Mouse (Mus musculus): Measurements from ENCODE around the gene Nnat. TPM values are rescaled to one million over a fixed set of nuclear protein-coding genes. Genes with fewer than 3 reads are reported as not detected.

Gene Nnat
- polyA plus RNA-seq (2015; fragmentation: Nextera tagmentation; extraction: Ambion mirVana) = 322 and 340 TPM in 2 replicates

- Histone ChIP-seq H3K4me1 (peaks cover 45% of the 10 kb centered on the region), H3K27me3 (no peaks in the 10 kb centered on the region), H3K36me3 (peaks cover 54% of the 10 kb centered on the region), H3K4me3 (replicated peaks) (peak within 1 kb of the TSS; percentile 47), H3K9ac (peak within 1 kb of the TSS; percentile 23; the same call in 1 of the 2 replicates), H3K9me3 (replicated peaks) (peaks cover 9% of the 10 kb centered on the region; the same call in 1 of the 2 replicates), H3K4me2 (replicated peaks) (peak within 1 kb of the TSS; percentile 68), H3K27ac (replicated peaks) (no peak within 1 kb of the TSS)
- 47% methylated on average over 27 of the region's 27 CpGs for WGBS
- ATAC-seq (ENCODE audit: insufficient number of reproducible peaks, low FRiP score, low TSS enrichment, low read depth) = no peak
Measured at GRCm38 (mm10) chr2:157559858-157560257, at the start of gene Nnat. TSS of gene Nnat (plus strand) at chr2:157560078.

- Histone ChIP-seq H3K27me3 (no peaks in the 10 kb centered on the region), H3K4me2 (replicated peaks) (no peak overlapping the region), H3K4me3 (replicated peaks) (no peak overlapping the region), H3K4me1 (peaks cover 10% of the 10 kb centered on the region), H3K9ac (no peak overlapping the region), H3K9me3 (replicated peaks) (no peaks in the 10 kb centered on the region), H3K36me3 (no peaks in the 10 kb centered on the region), H3K27ac (replicated peaks) (no peak overlapping the region)
- no peak for ATAC-seq (ENCODE audit: insufficient number of reproducible peaks, low FRiP score, low TSS enrichment, low read depth)
- WGBS = 67% methylated on average over 9 of the region's 9 CpGs
Measured at GRCm38 (mm10) chr2:157512859-157513258, 47.0 kb upstream of the Nnat start.

- Histone ChIP-seq H3K27ac (replicated peaks) (0 out of 2 replicates have a peak overlapping the region, but pooled peaks have one; percentile 28), H3K36me3 (no peaks in the 10 kb centered on the region), H3K9ac (no peak overlapping the region), H3K4me3 (replicated peaks) (no peak overlapping the region), H3K4me1 (peaks cover 10% of the 10 kb centered on the region), H3K4me2 (replicated peaks) (no peak overlapping the region), H3K9me3 (replicated peaks) (no peaks in the 10 kb centered on the region), H3K27me3 (no peaks in the 10 kb centered on the region)
- WGBS = 26% methylated on average over 9 of the region's 9 CpGs
- ATAC-seq (ENCODE audit: insufficient number of reproducible peaks, low FRiP score, low TSS enrichment, low read depth) = 0 out of 2 replicates have a peak, but pooled peaks have one; percentile 26
Measured at GRCm38 (mm10) chr2:157513737-157514208, 46.1 kb upstream of the Nnat start.

- Histone ChIP-seq H3K4me1 (peaks cover 10% of the 10 kb centered on the region), H3K36me3 (no peaks in the 10 kb centered on the region), H3K4me2 (replicated peaks) (no peak overlapping the region), H3K27ac (replicated peaks) (0 out of 2 replicates have a peak overlapping the region, but pooled peaks have one; percentile 28), H3K27me3 (no peaks in the 10 kb centered on the region), H3K4me3 (replicated peaks) (no peak overlapping the region), H3K9me3 (replicated peaks) (no peaks in the 10 kb centered on the region), H3K9ac (no peak overlapping the region)
- WGBS = 20% methylated on average over 4 of the region's 4 CpGs
- peak; percentile 66; the same call in 1 of the 2 replicates for ATAC-seq (ENCODE audit: insufficient number of reproducible peaks, low FRiP score, low TSS enrichment, low read depth)
Measured at GRCm38 (mm10) chr2:157514353-157514752, 45.5 kb upstream of the Nnat start.

GRCm38 (mm10) chr2:157517526-157517925 is 42.4 kb upstream of the Nnat start:
- ATAC-seq (ENCODE audit: insufficient number of reproducible peaks, low FRiP score, low TSS enrichment, low read depth) = no peak
- Histone ChIP-seq H3K27ac (replicated peaks) (no peak overlapping the region), H3K4me2 (replicated peaks) (no peak overlapping the region), H3K4me1 (peaks cover 13% of the 10 kb centered on the region), H3K36me3 (no peaks in the 10 kb centered on the region), H3K9ac (no peak overlapping the region), H3K4me3 (replicated peaks) (no peak overlapping the region), H3K9me3 (replicated peaks) (no peaks in the 10 kb centered on the region), H3K27me3 (no peaks in the 10 kb centered on the region)
- WGBS = 55% methylated on average over 6 of the region's 6 CpGs

GRCm38 (mm10) chr2:157518451-157518850 is 41.4 kb upstream of the Nnat start:
- H3K9me3 ChIP-seq (replicated peaks) = no peaks in the 10 kb centered on the region
- peaks cover 9% of the 10 kb centered on the region for H3K4me1 ChIP-seq
- H3K4me2 ChIP-seq (replicated peaks) = no peak overlapping the region
- no peak overlapping the region for H3K9ac ChIP-seq
- H3K4me3 ChIP-seq (replicated peaks) = no peak overlapping the region
- ATAC-seq (ENCODE audit: insufficient number of reproducible peaks, low FRiP score, low TSS enrichment, low read depth) = no peak
- 32% methylated on average over 7 of the region's 7 CpGs for WGBS
- no peaks in the 10 kb centered on the region for H3K36me3 ChIP-seq
- H3K27me3 ChIP-seq = no peaks in the 10 kb centered on the region
- H3K27ac ChIP-seq (replicated peaks) = no peak overlapping the region

GRCm38 (mm10) chr2:157519452-157519851 is 40.4 kb upstream of the Nnat start:
- Histone ChIP-seq H3K9ac (no peak overlapping the region), H3K27ac (replicated peaks) (no peak overlapping the region), H3K36me3 (no peaks in the 10 kb centered on the region), H3K4me1 (peaks cover 3% of the 10 kb centered on the region; the same call in 1 of the 2 replicates), H3K4me2 (replicated peaks) (no peak overlapping the region), H3K9me3 (replicated peaks) (no peaks in the 10 kb centered on the region), H3K27me3 (no peaks in the 10 kb centered on the region), H3K4me3 (replicated peaks) (no peak overlapping the region)
- WGBS = 60% methylated on average over 6 of the region's 6 CpGs
- no peak for ATAC-seq (ENCODE audit: insufficient number of reproducible peaks, low FRiP score, low TSS enrichment, low read depth)

GRCm38 (mm10) chr2:157520496-157520895 is 39.4 kb upstream of the Nnat start:
- no peaks in the 10 kb centered on the region for H3K36me3 ChIP-seq
- peaks cover 3% of the 10 kb centered on the region; the same call in 1 of the 2 replicates for H3K4me1 ChIP-seq
- ATAC-seq (ENCODE audit: insufficient number of reproducible peaks, low FRiP score, low TSS enrichment, low read depth) = no peak
- no peak overlapping the region for H3K4me3 ChIP-seq (replicated peaks)
- H3K27ac ChIP-seq (replicated peaks) = no peak overlapping the region
- H3K4me2 ChIP-seq (replicated peaks) = no peak overlapping the region
- H3K27me3 ChIP-seq = no peaks in the 10 kb centered on the region
- WGBS = 40% methylated on average over 5 of the region's 5 CpGs
- H3K9me3 ChIP-seq (replicated peaks) = no peaks in the 10 kb centered on the region
- no peak overlapping the region for H3K9ac ChIP-seq

GRCm38 (mm10) chr2:157522556-157522955 is 37.3 kb upstream of the Nnat start:
- H3K36me3 ChIP-seq = no peaks in the 10 kb centered on the region
- H3K9me3 ChIP-seq (replicated peaks) = no peaks in the 10 kb centered on the region
- no peak for ATAC-seq (ENCODE audit: insufficient number of reproducible peaks, low FRiP score, low TSS enrichment, low read depth)
- 61% methylated on average over 3 of the region's 3 CpGs for WGBS
- H3K9ac ChIP-seq = no peak overlapping the region
- H3K27me3 ChIP-seq = no peaks in the 10 kb centered on the region
- no peak overlapping the region for H3K4me2 ChIP-seq (replicated peaks)
- no peak overlapping the region for H3K4me3 ChIP-seq (replicated peaks)
- H3K27ac ChIP-seq (replicated peaks) = no peak overlapping the region
- peaks cover 7% of the 10 kb centered on the region; the same call in 1 of the 2 replicates for H3K4me1 ChIP-seq

GRCm38 (mm10) chr2:157530056-157530955 is 29.6 kb upstream of the Nnat start:
- no peak overlapping the region for H3K27ac ChIP-seq (replicated peaks)
- H3K27me3 ChIP-seq = no peaks in the 10 kb centered on the region
- H3K9me3 ChIP-seq (replicated peaks) = no peaks in the 10 kb centered on the region
- H3K9ac ChIP-seq = no peak overlapping the region
- 66% methylated on average over 13 of the region's 13 CpGs for WGBS
- no peaks in the 10 kb centered on the region for H3K36me3 ChIP-seq
- no peak overlapping the region for H3K4me2 ChIP-seq (replicated peaks)
- no peak for ATAC-seq (ENCODE audit: insufficient number of reproducible peaks, low FRiP score, low TSS enrichment, low read depth)
- peaks cover 24% of the 10 kb centered on the region for H3K4me1 ChIP-seq
- no peak overlapping the region for H3K4me3 ChIP-seq (replicated peaks)

- WGBS = 30% methylated on average over 8 of the region's 8 CpGs
- Histone ChIP-seq H3K9me3 (replicated peaks) (no peaks in the 10 kb centered on the region), H3K4me1 (peaks cover 20% of the 10 kb centered on the region), H3K4me3 (replicated peaks) (no peak overlapping the region), H3K36me3 (no peaks in the 10 kb centered on the region), H3K9ac (no peak overlapping the region), H3K27me3 (no peaks in the 10 kb centered on the region), H3K27ac (replicated peaks) (no peak overlapping the region), H3K4me2 (replicated peaks) (no peak overlapping the region)
- no peak for ATAC-seq (ENCODE audit: insufficient number of reproducible peaks, low FRiP score, low TSS enrichment, low read depth)
Measured at GRCm38 (mm10) chr2:157531681-157532426, 28.0 kb upstream of the Nnat start.

Data from embryonic facial prominence, embryonic 15.5 days (tissue).